Mouse (Mus musculus): ENCODE measurements around the gene Bdnf. TPM values are rescaled to one million over a fixed set of nuclear protein-coding genes. Genes with fewer than 3 reads are reported as not detected.

Gene Bdnf
- polyA plus RNA-seq, 1 experiment from 2014 or later: 2.1 TPM

- peaks cover 27% of the 10 kb centered on the region for H3K27me3 ChIP-seq (ENCODE audit: control insufficient read depth, insufficient read depth, low read length)
- no peak overlapping the region; the same call in 1 of the 2 replicates for H3K4me2 ChIP-seq
- no peak overlapping the region for H3K4me3 ChIP-seq (ENCODE audit: low read depth, low read length)
- 0 out of 2 replicates have a peak, but pooled peaks cover 7% of the 10 kb centered on the region for H3K4me1 ChIP-seq (ENCODE audit: control insufficient read depth, insufficient read depth, low read length)
- 20% methylated on average over 4 of the region's 4 CpGs for WGBS (ENCODE audit: insufficient replicate concordance)
- H3K9ac ChIP-seq (ENCODE audit: low read depth, low read length): no peak overlapping the region
- H3K9me3 ChIP-seq (replicated peaks; ENCODE audit: control insufficient read depth, low read length): no peaks in the 10 kb centered on the region
- H3K36me3 ChIP-seq (ENCODE audit: control insufficient read depth, insufficient read depth, low read length): no peaks in the 10 kb centered on the region
- ATAC-seq (replicated peaks; ENCODE audit: insufficient number of reproducible peaks, low FRiP score, low TSS enrichment): no peak
- no peak overlapping the region for H3K27ac ChIP-seq (ENCODE audit: low read depth, low read length)
Observed at GRCm38 (mm10) chr2:109697151-109697550, 22.7 kb downstream of the Bdnf start.

- 67% methylated on average over 5 of the region's 5 CpGs for WGBS (ENCODE audit: insufficient replicate concordance)
- Histone ChIP-seq H3K9ac (ENCODE audit: low read depth, low read length) (no peak overlapping the region), H3K4me1 (ENCODE audit: control insufficient read depth, insufficient read depth, low read length) (no peaks in the 10 kb centered on the region), H3K36me3 (ENCODE audit: control insufficient read depth, insufficient read depth, low read length) (no peaks in the 10 kb centered on the region), H3K27ac (ENCODE audit: low read depth, low read length) (no peak overlapping the region), H3K4me3 (ENCODE audit: low read depth, low read length) (no peak overlapping the region), H3K4me2 (no peak overlapping the region), H3K9me3 (replicated peaks; ENCODE audit: control insufficient read depth, low read length) (no peaks in the 10 kb centered on the region), H3K27me3 (ENCODE audit: control insufficient read depth, insufficient read depth, low read length) (peaks cover 8% of the 10 kb centered on the region; the same call in 1 of the 2 replicates)
- ATAC-seq (replicated peaks; ENCODE audit: insufficient number of reproducible peaks, low FRiP score, low TSS enrichment): no peak
Observed at GRCm38 (mm10) chr2:109700291-109700690, 25.8 kb downstream of the Bdnf start.

DNA sequence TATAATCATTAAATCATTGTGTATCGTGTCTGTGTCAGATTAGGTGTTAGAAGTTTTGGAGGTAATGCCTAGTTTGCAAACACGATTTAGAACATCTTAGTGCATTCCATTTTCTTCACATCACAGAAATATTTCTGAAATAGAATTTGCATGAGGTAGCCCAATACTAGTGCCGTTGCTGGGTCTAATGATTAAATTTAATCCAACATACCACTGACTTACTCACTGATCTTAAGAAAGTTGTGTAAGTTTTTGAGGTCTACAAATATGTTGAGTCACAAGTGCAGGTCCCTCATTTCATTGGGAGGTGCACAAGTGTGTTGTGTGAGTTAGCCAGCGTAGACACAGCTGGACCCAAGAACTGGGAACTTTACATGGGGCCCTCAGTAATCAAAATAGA lies 29.1 kb downstream of the Bdnf start:
- Histone ChIP-seq H3K4me3 (ENCODE audit: low read depth, low read length) (no peak overlapping the region), H3K36me3 (ENCODE audit: control insufficient read depth, insufficient read depth, low read length) (no peaks in the 10 kb centered on the region), H3K27ac (ENCODE audit: low read depth, low read length) (no peak overlapping the region), H3K4me2 (no peak overlapping the region), H3K9me3 (replicated peaks; ENCODE audit: control insufficient read depth, low read length) (no peaks in the 10 kb centered on the region), H3K4me1 (ENCODE audit: control insufficient read depth, insufficient read depth, low read length) (no peaks in the 10 kb centered on the region), H3K27me3 (ENCODE audit: control insufficient read depth, insufficient read depth, low read length) (no peaks in the 10 kb centered on the region), H3K9ac (ENCODE audit: low read depth, low read length) (no peak overlapping the region)
- no peak for ATAC-seq (replicated peaks; ENCODE audit: insufficient number of reproducible peaks, low FRiP score, low TSS enrichment)
- 81% methylated on average over 4 of the region's 4 CpGs for WGBS (ENCODE audit: insufficient replicate concordance)

- Histone ChIP-seq H3K27me3 (ENCODE audit: control insufficient read depth, insufficient read depth, low read length) (no peaks in the 10 kb centered on the region), H3K9ac (ENCODE audit: low read depth, low read length) (no peak overlapping the region), H3K4me2 (no peak overlapping the region), H3K9me3 (replicated peaks; ENCODE audit: control insufficient read depth, low read length) (no peaks in the 10 kb centered on the region), H3K4me3 (ENCODE audit: low read depth, low read length) (no peak overlapping the region), H3K4me1 (ENCODE audit: control insufficient read depth, insufficient read depth, low read length) (no peaks in the 10 kb centered on the region), H3K36me3 (ENCODE audit: control insufficient read depth, insufficient read depth, low read length) (no peaks in the 10 kb centered on the region), H3K27ac (ENCODE audit: low read depth, low read length) (no peak overlapping the region)
- no peak for ATAC-seq (replicated peaks; ENCODE audit: insufficient number of reproducible peaks, low FRiP score, low TSS enrichment)
- WGBS (ENCODE audit: insufficient replicate concordance): 80% methylated on average over 5 of the region's 5 CpGs
Observed at GRCm38 (mm10) chr2:109704053-109704452, 29.6 kb downstream of the Bdnf start.

- 78% methylated on average over 8 of the region's 8 CpGs for WGBS (ENCODE audit: insufficient replicate concordance)
- no peaks in the 10 kb centered on the region for H3K36me3 ChIP-seq (ENCODE audit: control insufficient read depth, insufficient read depth, low read length)
- H3K9ac ChIP-seq (ENCODE audit: low read depth, low read length): no peak overlapping the region
- H3K27me3 ChIP-seq (ENCODE audit: control insufficient read depth, insufficient read depth, low read length): no peaks in the 10 kb centered on the region
- ATAC-seq (replicated peaks; ENCODE audit: insufficient number of reproducible peaks, low FRiP score, low TSS enrichment): no peak
- H3K4me3 ChIP-seq (ENCODE audit: low read depth, low read length): no peak overlapping the region
- no peaks in the 10 kb centered on the region for H3K9me3 ChIP-seq (replicated peaks; ENCODE audit: control insufficient read depth, low read length)
- H3K4me1 ChIP-seq (ENCODE audit: control insufficient read depth, insufficient read depth, low read length): no peaks in the 10 kb centered on the region
- no peak overlapping the region for H3K27ac ChIP-seq (ENCODE audit: low read depth, low read length)
- no peak overlapping the region for H3K4me2 ChIP-seq
Observed at GRCm38 (mm10) chr2:109706524-109706923, 32.0 kb downstream of the Bdnf start.

DNA sequence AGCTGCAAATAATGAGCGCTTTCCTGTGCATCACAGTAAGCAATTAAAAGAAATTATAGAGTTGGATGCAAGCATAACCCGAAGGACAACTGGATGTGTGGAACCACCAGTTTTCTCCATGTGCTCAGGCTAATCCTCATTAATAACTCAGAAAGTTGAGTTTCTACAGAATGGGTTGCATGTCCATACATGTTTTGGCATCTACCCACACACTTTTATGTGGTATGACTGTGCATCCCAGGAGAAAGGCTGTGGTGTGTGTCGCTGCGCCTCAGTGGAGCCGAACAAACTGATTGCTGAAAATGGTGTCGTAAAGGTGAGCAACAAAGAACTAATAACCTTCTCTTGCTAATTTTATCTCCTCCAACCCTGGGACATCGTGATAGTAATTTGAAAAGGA lies 34.8 kb downstream of the Bdnf start:
- WGBS (ENCODE audit: insufficient replicate concordance): 80% methylated on average over 7 of the region's 7 CpGs
- H3K4me1 ChIP-seq (ENCODE audit: control insufficient read depth, insufficient read depth, low read length): no peaks in the 10 kb centered on the region
- no peak overlapping the region for H3K27ac ChIP-seq (ENCODE audit: low read depth, low read length)
- H3K36me3 ChIP-seq (ENCODE audit: control insufficient read depth, insufficient read depth, low read length): no peaks in the 10 kb centered on the region
- H3K9ac ChIP-seq (ENCODE audit: low read depth, low read length): no peak overlapping the region
- no peaks in the 10 kb centered on the region for H3K27me3 ChIP-seq (ENCODE audit: control insufficient read depth, insufficient read depth, low read length)
- no peaks in the 10 kb centered on the region for H3K9me3 ChIP-seq (replicated peaks; ENCODE audit: control insufficient read depth, low read length)
- H3K4me3 ChIP-seq (ENCODE audit: low read depth, low read length): no peak overlapping the region
- no peak for ATAC-seq (replicated peaks; ENCODE audit: insufficient number of reproducible peaks, low FRiP score, low TSS enrichment)
- no peak overlapping the region for H3K4me2 ChIP-seq

DNA sequence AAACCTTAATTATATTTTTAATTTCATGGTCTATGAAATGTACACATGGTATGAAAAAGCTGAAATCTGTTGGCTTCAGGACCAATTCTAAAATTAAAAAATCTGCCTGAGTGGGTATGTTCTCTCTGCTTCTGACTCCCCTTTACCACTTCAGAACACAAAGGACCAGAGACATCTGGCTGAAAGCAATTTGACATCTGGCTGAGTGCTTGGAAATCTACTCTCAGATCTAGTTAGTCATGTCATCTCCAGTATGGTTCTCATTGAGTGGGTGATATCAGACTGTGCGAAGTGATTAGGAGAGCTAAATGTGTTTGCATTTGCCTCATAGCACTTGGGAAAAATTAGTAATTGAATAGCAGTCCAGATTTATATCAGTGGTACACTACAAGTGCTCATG lies 36.5 kb downstream of the Bdnf start:
- ATAC-seq (replicated peaks; ENCODE audit: insufficient number of reproducible peaks, low FRiP score, low TSS enrichment): no peak
- H3K4me2 ChIP-seq: no peak overlapping the region
- no peaks in the 10 kb centered on the region for H3K27me3 ChIP-seq (ENCODE audit: control insufficient read depth, insufficient read depth, low read length)
- no peak overlapping the region for H3K4me3 ChIP-seq (ENCODE audit: low read depth, low read length)
- H3K27ac ChIP-seq (ENCODE audit: low read depth, low read length): no peak overlapping the region
- H3K9ac ChIP-seq (ENCODE audit: low read depth, low read length): no peak overlapping the region
- WGBS (ENCODE audit: insufficient replicate concordance): 79% methylated on average over 1 of the region's 1 CpGs
- no peaks in the 10 kb centered on the region for H3K36me3 ChIP-seq (ENCODE audit: control insufficient read depth, insufficient read depth, low read length)
- no peaks in the 10 kb centered on the region for H3K9me3 ChIP-seq (replicated peaks; ENCODE audit: control insufficient read depth, low read length)
- no peaks in the 10 kb centered on the region for H3K4me1 ChIP-seq (ENCODE audit: control insufficient read depth, insufficient read depth, low read length)

DNA sequence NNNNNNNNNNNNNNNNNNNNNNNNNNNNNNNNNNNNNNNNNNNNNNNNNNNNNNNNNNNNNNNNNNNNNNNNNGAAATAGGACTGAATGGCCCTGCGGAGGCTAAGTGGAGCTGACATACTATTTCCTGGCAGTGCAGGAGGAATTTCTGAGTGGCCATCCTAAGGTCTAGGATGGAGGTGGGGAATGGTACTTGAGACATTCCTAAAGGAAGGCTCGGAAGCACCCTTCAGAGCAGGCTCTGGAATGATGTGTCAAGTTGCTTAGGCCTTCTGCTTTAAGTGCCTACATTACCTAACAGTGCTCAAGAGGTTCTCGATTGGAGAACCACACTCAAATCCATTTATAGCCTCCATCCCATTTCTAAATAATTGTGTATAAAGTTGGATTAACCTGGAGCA lies 50.8 kb downstream of the Bdnf start:
- no peak for ATAC-seq (replicated peaks; ENCODE audit: insufficient number of reproducible peaks, low FRiP score, low TSS enrichment)
- Histone ChIP-seq H3K4me1 (ENCODE audit: control insufficient read depth, insufficient read depth, low read length) (no peaks in the 10 kb centered on the region), H3K9me3 (replicated peaks; ENCODE audit: control insufficient read depth, low read length) (no peaks in the 10 kb centered on the region), H3K4me3 (ENCODE audit: low read depth, low read length) (no peak overlapping the region), H3K27ac (ENCODE audit: low read depth, low read length) (no peak overlapping the region), H3K9ac (ENCODE audit: low read depth, low read length) (no peak overlapping the region), H3K36me3 (ENCODE audit: control insufficient read depth, insufficient read depth, low read length) (no peaks in the 10 kb centered on the region), H3K27me3 (ENCODE audit: control insufficient read depth, insufficient read depth, low read length) (no peaks in the 10 kb centered on the region), H3K4me2 (no peak overlapping the region)
- 60% methylated on average over 3 of the region's 3 CpGs for WGBS (ENCODE audit: insufficient replicate concordance)

DNA sequence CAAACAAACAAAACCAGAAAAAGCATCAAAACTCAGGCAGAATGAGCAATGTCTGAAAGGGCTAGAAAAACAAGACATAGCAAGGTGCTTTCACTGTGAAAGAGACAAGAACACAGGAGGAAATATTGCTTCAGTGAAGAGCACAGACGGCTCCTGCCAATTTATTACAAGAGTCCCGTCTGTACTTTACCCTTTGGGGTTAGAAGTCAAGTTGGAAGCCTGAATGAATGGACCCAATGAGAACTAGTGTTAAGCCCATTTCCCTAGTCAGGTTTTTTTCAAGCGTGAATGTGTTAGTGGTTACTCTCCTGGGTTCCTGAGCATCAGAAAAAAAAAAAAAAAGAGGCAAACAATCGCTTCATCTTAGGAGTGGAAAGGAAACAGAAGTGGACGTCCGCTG lies 51.3 kb downstream of the Bdnf start:
- Histone ChIP-seq H3K9me3 (replicated peaks; ENCODE audit: control insufficient read depth, low read length) (no peaks in the 10 kb centered on the region), H3K36me3 (ENCODE audit: control insufficient read depth, insufficient read depth, low read length) (no peaks in the 10 kb centered on the region), H3K4me1 (ENCODE audit: control insufficient read depth, insufficient read depth, low read length) (no peaks in the 10 kb centered on the region), H3K4me3 (ENCODE audit: low read depth, low read length) (no peak overlapping the region), H3K4me2 (no peak overlapping the region), H3K27me3 (ENCODE audit: control insufficient read depth, insufficient read depth, low read length) (no peaks in the 10 kb centered on the region), H3K9ac (ENCODE audit: low read depth, low read length) (no peak overlapping the region), H3K27ac (ENCODE audit: low read depth, low read length) (no peak overlapping the region)
- no peak for ATAC-seq (replicated peaks; ENCODE audit: insufficient number of reproducible peaks, low FRiP score, low TSS enrichment)
- WGBS (ENCODE audit: insufficient replicate concordance): 52% methylated on average over 6 of the region's 6 CpGs
